Mouse (Mus musculus): ENCODE data around the gene Jade3.
"Not testable (repeated sequence)": the region's sequence is repeated elsewhere in the genome, so short reads cannot be mapped to it uniquely, and the experiment has no call there.

The Jade3 gene

GRCm38 (mm10) chrX:20425140-20425838, at the start of gene Jade3:
Gene Jade3 (plus strand): TSS chrX:20425688.
- in situ Hi-C loops (cut with MboI, MseI), result loop anchor here in 1 of 2 experiments (5.0 to 10.0 kb wide), 2 partner anchors 63 to 190 kb away; partner anchors contain the start of genes Ndufb11, Rbm10 and Rp2

DNA sequence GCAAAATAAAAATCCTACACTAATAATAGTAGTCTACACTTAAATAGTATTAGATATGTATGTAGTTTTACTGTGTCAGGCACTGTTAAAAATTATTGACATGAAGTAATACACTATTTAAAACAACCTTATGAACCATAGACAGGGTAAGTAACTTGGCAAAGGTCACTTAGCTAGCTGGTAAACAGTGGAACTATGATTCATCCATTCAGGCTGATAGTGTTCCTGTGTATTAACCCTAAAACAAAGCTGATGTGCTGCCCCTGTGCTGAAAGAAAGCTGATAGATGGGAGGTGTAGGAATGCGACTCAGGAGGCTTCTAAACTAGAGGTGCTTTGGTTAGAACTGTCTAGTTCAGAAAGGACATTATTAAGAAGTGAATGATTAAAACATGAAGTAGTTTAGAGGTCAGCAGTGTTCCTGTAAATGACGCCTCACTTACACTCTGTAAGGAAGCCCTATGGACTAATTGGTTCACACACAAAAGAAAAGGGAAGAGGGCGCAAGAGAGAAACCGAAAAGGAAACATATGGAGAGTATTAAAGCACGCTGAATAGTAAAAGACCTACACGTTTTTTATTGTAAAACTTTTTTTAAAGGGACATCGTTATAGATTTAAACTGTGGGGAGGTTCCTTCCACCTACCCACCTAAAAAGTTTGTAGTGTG, 46.0 kb upstream of the Jade3 start:
- in situ Hi-C loops (cut with MboI, MseI), result no loop called here

- in situ Hi-C loops (cut with MboI, MseI), result no loop called here
Observed at GRCm38 (mm10) chrX:20382260-20382659, 43.2 kb upstream of the Jade3 start.

DNA sequence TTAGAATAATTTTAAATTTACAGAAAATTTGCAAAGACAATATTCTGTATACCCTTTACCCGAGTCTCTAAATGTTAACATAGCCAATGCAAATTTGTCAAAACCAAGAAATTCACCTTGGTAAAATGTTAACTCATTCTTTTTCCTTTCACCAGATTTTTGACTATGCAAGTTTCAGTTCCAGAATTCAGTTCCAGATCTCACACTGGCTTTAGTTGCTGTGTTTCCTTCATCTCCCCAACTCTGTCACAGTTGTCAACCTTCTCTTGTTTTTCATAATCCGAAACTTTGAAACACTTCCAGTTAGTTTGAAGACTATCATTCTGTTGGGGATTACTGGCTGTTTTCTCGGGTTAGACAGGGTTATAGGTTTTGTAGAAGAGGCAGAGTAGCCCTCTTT, 38.5 kb upstream of the Jade3 start:
- in situ Hi-C loops (cut with MboI, MseI), result no loop called here

GRCm38 (mm10) chrX:20391964-20392363, 33.5 kb upstream of the Jade3 start:
- in situ Hi-C loops (cut with MboI, MseI), result not testable (repeated sequence)

- in situ Hi-C loops (cut with MboI, MseI), result no loop called here
Observed at GRCm38 (mm10) chrX:20392942-20393341, 32.5 kb upstream of the Jade3 start.

DNA sequence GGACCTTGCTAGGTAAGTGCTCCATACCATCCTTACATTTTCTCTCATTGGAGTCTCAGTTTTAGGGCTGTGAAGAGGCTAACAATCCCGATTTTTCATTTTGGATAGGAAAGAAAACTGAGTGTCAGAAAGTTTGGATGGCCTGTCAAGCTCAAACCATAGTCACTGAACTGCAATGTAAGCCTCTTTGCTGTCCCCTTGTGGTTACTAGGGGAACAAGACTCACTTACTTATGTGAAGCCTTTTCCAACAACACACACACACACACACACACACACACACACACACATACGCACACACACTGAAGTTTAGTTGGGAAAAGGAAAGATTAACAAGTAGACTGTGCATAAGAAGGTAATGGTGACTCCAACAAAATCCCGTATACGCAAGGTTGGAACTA, 21.4 kb upstream of the Jade3 start:
- in situ Hi-C loops (cut with MboI, MseI), result no loop called here

GRCm38 (mm10) chrX:20406909-20407308, 18.6 kb upstream of the Jade3 start:
- in situ Hi-C loops (cut with MboI, MseI), result no loop called here

- in situ Hi-C loops (cut with MboI, MseI), result no loop called here
Observed at GRCm38 (mm10) chrX:20407676-20408075, 17.8 kb upstream of the Jade3 start.

- in situ Hi-C loops (cut with MboI, MseI), result loop anchor here in 1 of 2 experiments (10.0 kb wide), 1 partner anchor 687 kb away; no protein-coding TSS in a partner anchor
Observed at GRCm38 (mm10) chrX:20411382-20411781, 14.1 kb upstream of the Jade3 start.

- in situ Hi-C loops (cut with MboI, MseI), result loop anchor here in 1 of 2 experiments (10.0 kb wide), 1 partner anchor 687 kb away; no protein-coding TSS in a partner anchor
Observed at GRCm38 (mm10) chrX:20412221-20412620, 13.3 kb upstream of the Jade3 start.

- in situ Hi-C loops (cut with MboI, MseI), result loop anchor here in 1 of 2 experiments (10.0 kb wide), 1 partner anchor 690 kb away; no protein-coding TSS in a partner anchor
Observed at GRCm38 (mm10) chrX:20414885-20415622, 10.4 kb upstream of the Jade3 start.

- in situ Hi-C loops (cut with MboI, MseI), result loop anchor here in 1 of 2 experiments (10.0 kb wide), 1 partner anchor 694 kb away; no protein-coding TSS in a partner anchor
Observed at GRCm38 (mm10) chrX:20418461-20418860, 7.0 kb upstream of the Jade3 start.

GRCm38 (mm10) chrX:20419536-20419935, 6.0 kb upstream of the Jade3 start:
- in situ Hi-C loops (cut with MboI, MseI), result loop anchor here in 1 of 2 experiments (10.0 kb wide), 1 partner anchor 695 kb away; no protein-coding TSS in a partner anchor

- in situ Hi-C loops (cut with MboI, MseI), result loop anchor here in 1 of 2 experiments (5.0 to 10.0 kb wide), 2 partner anchors 64 to 189 kb away; partner anchors contain the start of genes Ndufb11, Rbm10 and Rp2
Observed at GRCm38 (mm10) chrX:20425839-20426449, 456 bp downstream of the Jade3 start.

DNA sequence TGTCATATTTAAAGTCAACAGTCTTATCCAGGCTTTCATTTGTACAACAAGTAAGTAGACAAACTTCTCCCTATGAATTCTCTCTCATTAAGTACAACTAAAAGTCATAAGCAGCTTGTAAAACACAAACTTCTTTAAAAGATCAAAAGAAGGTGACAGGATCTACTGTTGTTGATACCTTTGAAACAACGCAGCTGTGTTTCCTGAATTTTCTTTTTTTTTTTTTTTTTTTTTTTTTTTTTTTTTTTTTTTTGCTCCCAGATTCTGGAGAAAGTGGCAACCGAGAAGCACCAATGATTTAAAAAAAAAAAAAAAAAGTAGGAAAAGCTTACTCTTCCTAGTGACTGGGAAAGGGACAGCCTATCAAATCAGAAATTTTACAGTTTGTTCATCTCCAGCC, 57.7 kb downstream of the Jade3 start:
- in situ Hi-C loops (cut with MboI, MseI), result no loop called here

DNA sequence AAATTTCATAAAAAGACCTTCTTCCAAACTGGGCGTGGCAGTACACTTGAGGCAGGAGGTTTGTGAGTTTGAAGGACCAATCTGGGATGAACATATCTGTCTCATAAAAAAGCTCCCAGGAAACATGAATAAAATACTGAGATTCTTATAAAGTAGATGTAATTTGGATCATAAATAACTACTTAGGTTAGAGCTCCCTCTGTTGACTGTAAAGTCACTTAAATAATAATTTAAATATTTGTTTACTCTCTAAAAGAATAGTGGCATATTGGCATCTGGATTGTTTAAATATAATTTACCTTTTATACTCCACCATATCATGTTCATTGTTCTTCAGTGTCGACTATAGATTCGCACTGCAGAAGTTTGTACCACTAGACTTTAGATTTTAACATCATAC, 72.2 kb downstream of the Jade3 start:
- in situ Hi-C loops (cut with MboI, MseI), result no loop called here

DNA sequence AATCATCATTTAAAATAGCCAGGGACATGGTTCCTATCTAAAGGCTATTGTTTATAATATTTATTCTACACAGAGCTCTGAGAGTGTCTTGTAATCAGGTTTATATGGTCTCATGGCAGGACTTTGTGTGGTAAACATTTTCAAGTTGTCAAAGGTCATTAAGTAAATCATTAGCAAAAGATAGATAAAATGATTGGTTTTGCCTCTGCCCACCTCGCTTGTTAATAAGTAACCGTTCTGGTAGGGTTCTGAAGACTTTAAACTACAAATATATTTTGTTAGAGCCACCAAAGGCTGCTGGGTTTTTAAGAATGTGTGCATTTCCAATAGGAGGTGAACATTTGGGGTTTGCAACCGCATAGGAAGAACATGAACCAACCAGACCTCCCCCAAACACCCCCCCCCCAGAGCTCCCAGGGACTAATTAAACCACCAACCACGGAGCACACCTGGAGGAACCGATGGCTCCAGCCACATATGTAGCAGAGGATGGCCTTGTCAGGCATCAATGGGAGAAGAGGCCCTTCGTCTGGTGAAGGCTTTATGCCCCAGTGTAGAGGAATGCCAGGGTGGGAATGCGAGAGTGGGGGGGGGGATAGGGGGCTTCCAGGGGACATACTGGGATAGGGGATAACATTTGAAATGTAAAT, 94.9 kb downstream of the Jade3 start:
- in situ Hi-C loops (cut with MboI, MseI), result no loop called here

GRCm38 (mm10) chrX:20521578-20521977, 96.1 kb downstream of the Jade3 start:
- in situ Hi-C loops (cut with MboI, MseI), result no loop called here

DNA sequence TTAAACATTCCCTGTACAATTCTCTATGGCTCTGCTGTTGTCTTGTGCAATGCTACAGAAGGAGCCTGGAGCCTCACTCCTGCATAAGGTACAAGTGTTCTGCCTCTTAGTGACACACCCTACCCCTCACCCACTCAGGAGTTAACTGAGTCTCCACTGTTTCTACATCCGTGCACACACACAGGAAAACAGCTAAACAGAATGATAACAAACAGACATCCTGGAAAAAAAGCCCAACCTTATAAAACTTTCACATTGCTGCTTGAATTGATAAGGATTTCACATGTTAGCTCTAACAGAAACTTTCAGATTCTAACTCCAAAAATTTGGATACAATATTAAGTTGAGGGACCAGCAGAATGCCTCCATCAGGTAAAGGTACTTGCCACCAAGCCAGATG, 107.1 kb downstream of the Jade3 start:
- in situ Hi-C loops (cut with MboI, MseI), result no loop called here

DNA sequence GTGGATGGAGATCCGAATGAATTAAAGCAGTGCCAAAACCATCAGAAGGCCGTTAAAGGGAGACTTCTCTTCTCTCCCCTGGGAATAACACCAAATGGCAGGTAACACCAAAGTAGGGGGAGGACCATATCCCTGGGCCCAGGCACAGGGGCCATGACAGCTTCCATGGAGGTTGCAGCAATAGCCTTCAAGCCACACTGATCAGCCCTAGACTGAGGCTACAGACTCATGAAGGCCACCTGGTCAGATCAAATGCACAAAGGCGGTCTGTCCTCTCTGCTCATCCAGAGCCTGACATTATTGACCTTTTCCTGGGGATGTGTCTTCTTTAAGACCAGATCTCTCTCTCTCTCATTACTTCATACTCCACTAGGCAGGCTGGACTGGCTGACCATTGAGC, 118.4 kb downstream of the Jade3 start:
- in situ Hi-C loops (cut with MboI, MseI), result no loop called here
